Mouse (Mus musculus): ENCODE results near the gene Eef2. TPM values are rescaled to one million over a fixed set of nuclear protein-coding genes. Genes with fewer than 3 reads are reported as not detected.
A peak's percentile ranks its signal among the peaks of the same experiment; 100 is the strongest.

Eef2 gene
- total and polyA plus RNA-seq, 3 experiments, result 1,695 to 3,878 (median 1,715) TPM

DNA sequence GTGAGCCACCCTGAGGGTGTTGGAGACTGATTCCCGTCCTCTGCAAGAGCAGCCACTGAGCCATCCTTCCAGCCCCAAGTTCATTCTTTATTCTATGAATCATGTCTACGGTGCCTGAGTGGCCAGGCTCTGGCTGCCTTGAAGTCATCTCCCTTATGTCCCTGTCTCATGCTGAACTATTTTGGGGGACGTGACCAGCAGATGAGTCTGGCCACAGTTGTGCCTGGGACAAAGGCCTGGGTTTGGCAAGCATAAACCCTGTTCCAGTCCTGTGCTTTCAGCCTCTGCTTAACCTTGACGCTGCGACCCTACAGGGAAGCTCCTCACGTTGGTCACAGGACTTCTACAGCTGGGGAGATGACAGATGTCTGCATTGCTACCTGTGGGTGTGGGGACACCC is 20.9 kb downstream of the Eef2 start:
- Histone ChIP-seq H3K27me3 (ENCODE audit: insufficient read depth, low read length) (peaks cover 59% of the 10 kb centered on the region), H3K4me1 (ENCODE audit: insufficient read depth, low read depth, low read length) (peaks cover 29% of the 10 kb centered on the region), H3K4me3 (ENCODE audit: low read depth, low read length) (no peak overlapping the region), H3K36me3 (replicated peaks) (peaks cover 9% of the 10 kb centered on the region), H3K9me3 (replicated peaks) (no peaks in the 10 kb centered on the region)
- ATAC-seq (ENCODE audit: extremely low read depth, insufficient number of reproducible peaks, low FRiP score, poor library complexity, severe bottlenecking) (no peak), DNase-seq (ENCODE audit: low spot score) (no peak)
- no peak for TF ChIP-seq CTCF (IDR thresholded peaks at IDR 0.05; ENCODE audit: low read depth, low read length)
- TF ChIP-seq GATA1 (IDR thresholded peaks at IDR 0.05; ENCODE audit: borderline replicate concordance, low read length), result no peak
- no peak for TF ChIP-seq GATA2 (IDR thresholded peaks at IDR 0.05; ENCODE audit: borderline replicate concordance, low read depth, low read length)
- TF ChIP-seq TAL1 (conservative IDR thresholded peaks at IDR 0.05; ENCODE audit: low read depth, low read length), result no peak

DNA sequence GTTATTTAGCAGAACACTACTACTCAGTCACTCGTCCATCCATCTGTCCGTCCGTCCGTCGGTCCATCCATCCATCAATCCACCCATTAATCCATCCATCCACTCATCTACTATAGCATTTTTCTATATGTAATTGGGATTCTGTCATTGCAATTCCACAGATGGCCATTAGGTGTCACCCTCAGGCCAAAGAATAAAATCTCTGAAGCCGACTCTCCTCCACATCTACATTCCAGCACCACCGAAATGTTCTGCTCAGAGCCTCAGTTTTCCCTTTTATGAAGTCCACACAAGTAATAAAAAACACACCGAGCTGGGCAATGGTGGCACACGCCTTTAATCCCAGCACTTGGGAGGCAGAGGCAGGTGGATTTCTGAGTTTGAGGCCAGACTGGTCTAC is 21.8 kb downstream of the Eef2 start:
- TF ChIP-seq CTCF (IDR thresholded peaks at IDR 0.05; ENCODE audit: low read depth, low read length) (peak; percentile 75), POLR2AphosphoS5 (IDR thresholded peaks at IDR 0.05; ENCODE audit: insufficient replicate concordance, low read depth, low read length) (no peak)
- Histone ChIP-seq H3K27me3 (ENCODE audit: insufficient read depth, low read length) (peaks cover 59% of the 10 kb centered on the region), H3K4me3 (ENCODE audit: low read depth, low read length) (no peak overlapping the region), H3K9me3 (replicated peaks) (no peaks in the 10 kb centered on the region), H3K36me3 (replicated peaks) (peaks cover under 1% of the 10 kb centered on the region), H3K4me1 (ENCODE audit: insufficient read depth, low read depth, low read length) (peaks cover 25% of the 10 kb centered on the region)
- ATAC-seq (ENCODE audit: extremely low read depth, insufficient number of reproducible peaks, low FRiP score, poor library complexity, severe bottlenecking) (no peak), DNase-seq (ENCODE audit: low spot score) (peak; percentile 39)

DNA sequence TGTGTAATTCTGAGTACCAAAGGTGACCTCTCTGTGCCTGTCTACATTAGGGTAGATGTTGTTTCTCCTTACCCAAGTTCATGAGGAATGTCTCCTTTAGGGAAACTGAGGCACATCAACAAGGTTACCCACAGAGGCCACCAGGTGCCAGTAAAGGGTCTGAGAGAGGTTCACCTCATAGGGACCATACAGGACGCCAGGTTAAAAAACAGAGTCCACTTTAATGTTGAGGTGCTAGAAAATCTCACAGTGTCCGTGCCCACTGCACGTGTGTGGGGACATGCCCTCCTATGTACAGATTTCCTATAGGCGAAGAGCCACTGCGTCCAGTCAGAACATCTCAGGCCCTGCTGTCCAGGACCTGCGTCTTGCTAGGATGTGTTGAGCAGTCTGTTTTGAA is 22.6 kb downstream of the Eef2 start:
- ATAC-seq (ENCODE audit: extremely low read depth, insufficient number of reproducible peaks, low FRiP score, poor library complexity, severe bottlenecking) (no peak), DNase-seq (ENCODE audit: low spot score) (no peak)
- Histone ChIP-seq H3K36me3 (replicated peaks) (no peaks in the 10 kb centered on the region), H3K9me3 (replicated peaks) (no peaks in the 10 kb centered on the region), H3K4me1 (ENCODE audit: insufficient read depth, low read depth, low read length) (peaks cover 26% of the 10 kb centered on the region), H3K4me3 (ENCODE audit: low read depth, low read length) (no peak overlapping the region), H3K27me3 (ENCODE audit: insufficient read depth, low read length) (peaks cover 64% of the 10 kb centered on the region)
- TF ChIP-seq TAL1 (conservative IDR thresholded peaks at IDR 0.05; ENCODE audit: low read depth, low read length) (no peak), GATA1 (IDR thresholded peaks at IDR 0.05; ENCODE audit: borderline replicate concordance, low read length) (no peak), GATA2 (IDR thresholded peaks at IDR 0.05; ENCODE audit: borderline replicate concordance, low read depth, low read length) (no peak), POLR2AphosphoS5 (IDR thresholded peaks at IDR 0.05; ENCODE audit: insufficient replicate concordance, low read depth, low read length) (no peak), CTCF (IDR thresholded peaks at IDR 0.05; ENCODE audit: low read depth, low read length) (no peak)

DNA sequence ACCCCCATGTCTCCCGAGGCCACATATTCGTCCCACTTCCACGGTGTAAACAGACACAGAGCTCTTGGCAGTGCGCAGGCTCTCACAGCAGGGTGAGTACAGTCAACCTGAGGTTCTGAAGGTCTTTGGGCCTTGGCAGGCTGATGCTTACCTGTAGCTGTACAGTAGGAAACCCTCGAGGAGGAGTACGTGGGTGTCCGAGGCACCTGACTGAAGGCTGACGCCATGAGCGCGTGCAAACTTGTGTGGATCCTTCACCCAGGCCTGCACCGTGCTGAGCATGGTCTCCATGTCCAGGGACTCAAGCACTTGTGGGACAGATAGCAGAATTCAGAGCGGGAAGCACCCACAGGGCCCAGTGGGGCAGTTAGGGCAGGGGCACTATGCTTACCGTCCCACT is 23.7 kb downstream of the Eef2 start:
- H3K4me3 ChIP-seq (ENCODE audit: low read depth, low read length), result no peak overlapping the region
- DNase-seq (ENCODE audit: low spot score) (no peak), ATAC-seq (ENCODE audit: extremely low read depth, insufficient number of reproducible peaks, low FRiP score, poor library complexity, severe bottlenecking) (no peak)
- no peaks in the 10 kb centered on the region for H3K36me3 ChIP-seq (replicated peaks)
- TF ChIP-seq POLR2AphosphoS5 (IDR thresholded peaks at IDR 0.05; ENCODE audit: insufficient replicate concordance, low read depth, low read length), result no peak
- no peak for TF ChIP-seq GATA2 (IDR thresholded peaks at IDR 0.05; ENCODE audit: borderline replicate concordance, low read depth, low read length)
- no peak for TF ChIP-seq CTCF (IDR thresholded peaks at IDR 0.05; ENCODE audit: low read depth, low read length)
- no peak for TF ChIP-seq TAL1 (conservative IDR thresholded peaks at IDR 0.05; ENCODE audit: low read depth, low read length)
- H3K9me3 ChIP-seq (replicated peaks), result no peaks in the 10 kb centered on the region
- peaks cover 23% of the 10 kb centered on the region for H3K4me1 ChIP-seq (ENCODE audit: insufficient read depth, low read depth, low read length)
- H3K27me3 ChIP-seq (ENCODE audit: insufficient read depth, low read length), result peaks cover 67% of the 10 kb centered on the region

DNA sequence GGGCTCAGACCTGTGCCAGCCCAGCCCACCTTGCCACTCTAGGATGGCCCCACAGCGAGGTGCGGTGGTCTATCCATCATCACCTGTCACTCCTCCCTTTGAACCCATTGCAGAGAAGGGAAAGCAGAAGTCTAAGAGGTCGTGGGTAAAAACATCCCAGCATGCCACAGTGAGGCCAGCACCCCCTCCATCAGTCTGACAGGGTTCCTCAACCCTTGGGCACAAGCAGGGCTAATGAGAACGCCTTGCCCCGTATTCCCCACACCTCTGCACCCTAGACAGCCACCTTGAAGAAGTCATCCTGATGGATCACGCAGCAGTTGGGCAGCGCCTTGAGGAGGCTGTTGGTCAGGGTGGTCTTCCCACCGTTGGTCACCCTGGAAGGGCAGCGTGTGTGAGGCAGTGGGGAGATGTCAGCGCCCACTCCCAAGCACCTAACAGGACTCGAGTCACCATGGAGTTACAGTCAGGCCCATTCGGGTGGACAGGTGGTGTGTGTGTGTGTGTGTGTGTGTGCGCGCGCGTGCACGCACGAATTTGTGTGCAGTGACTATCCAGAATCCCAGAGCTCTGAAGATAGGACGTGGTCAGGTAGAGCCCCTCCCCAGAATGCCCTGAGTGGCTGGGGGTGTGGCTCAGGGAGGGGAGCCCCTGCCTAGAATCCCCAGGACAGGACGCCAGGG is 24.3 kb downstream of the Eef2 start:
- TF ChIP-seq CTCF (IDR thresholded peaks at IDR 0.05; ENCODE audit: low read depth, low read length) (no peak), TAL1 (conservative IDR thresholded peaks at IDR 0.05; ENCODE audit: low read depth, low read length) (no peak), POLR2AphosphoS5 (IDR thresholded peaks at IDR 0.05; ENCODE audit: insufficient replicate concordance, low read depth, low read length) (no peak), GATA1 (IDR thresholded peaks at IDR 0.05; ENCODE audit: borderline replicate concordance, low read length) (no peak), GATA2 (IDR thresholded peaks at IDR 0.05; ENCODE audit: borderline replicate concordance, low read depth, low read length) (no peak)
- H3K4me1 ChIP-seq (ENCODE audit: insufficient read depth, low read depth, low read length), result peaks cover 17% of the 10 kb centered on the region
- no peak for ATAC-seq (ENCODE audit: extremely low read depth, insufficient number of reproducible peaks, low FRiP score, poor library complexity, severe bottlenecking)

DNA sequence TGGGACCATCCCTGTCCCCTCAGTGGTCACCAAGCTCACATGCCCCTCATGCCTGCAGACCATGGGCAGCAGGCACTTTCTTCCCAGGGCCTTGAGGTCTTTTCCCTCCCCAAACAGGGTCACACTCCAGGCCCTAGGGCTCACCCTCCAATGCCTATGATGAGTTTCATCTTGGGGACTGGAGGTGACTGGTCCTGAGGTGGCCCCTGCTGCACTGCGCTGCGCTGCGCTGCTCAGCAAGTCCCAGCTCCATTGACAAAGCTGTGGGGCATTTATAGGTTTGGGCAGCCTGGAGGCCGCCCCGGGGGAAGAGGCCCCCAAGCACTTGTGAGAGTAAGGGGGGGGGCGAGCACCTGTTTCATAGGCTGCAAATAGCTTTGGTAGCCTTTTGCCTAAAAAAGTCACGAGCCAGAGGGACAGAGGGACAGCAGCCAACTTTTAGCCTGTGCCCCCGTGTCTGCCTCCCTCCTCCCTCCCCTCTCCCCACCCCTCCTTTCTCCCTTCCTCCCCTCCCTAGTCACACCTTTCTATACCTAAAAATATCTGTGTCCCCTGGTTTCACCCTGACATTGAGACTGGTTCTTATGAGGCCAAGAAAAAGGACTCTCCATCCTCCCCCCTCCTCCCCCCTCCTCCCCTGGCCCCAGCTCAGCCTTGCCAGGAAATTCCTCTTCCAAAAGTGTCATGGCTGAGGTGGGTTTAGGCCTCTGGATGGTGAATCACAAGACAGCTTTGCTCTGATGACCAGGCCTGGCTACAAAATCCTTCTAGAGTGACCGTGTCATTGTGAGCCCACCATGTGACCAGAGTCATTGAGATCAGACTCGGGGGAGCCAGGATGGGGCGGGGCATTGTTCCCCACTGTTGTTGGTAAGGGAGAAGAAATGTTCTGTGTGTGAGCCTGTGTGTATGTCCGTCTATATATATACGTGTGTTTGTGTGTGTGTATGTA is 25.7 kb downstream of the Eef2 start, which contains the start of gene Nmrk2:
Gene Nmrk2 (minus strand): TSS at position 245 of the 952 bp plus-strand sequence.
- no peaks in the 10 kb centered on the region for H3K9me3 ChIP-seq (replicated peaks)
- peaks cover 62% of the 10 kb centered on the region for H3K27me3 ChIP-seq (ENCODE audit: insufficient read depth, low read length)
- H3K36me3 ChIP-seq (replicated peaks), result no peaks in the 10 kb centered on the region
- ATAC-seq (ENCODE audit: extremely low read depth, insufficient number of reproducible peaks, low FRiP score, poor library complexity, severe bottlenecking) (no peak), DNase-seq (ENCODE audit: low spot score) (no peak)
- H3K4me1 ChIP-seq (ENCODE audit: insufficient read depth, low read depth, low read length), result peaks cover 16% of the 10 kb centered on the region
- no peak within 1 kb of the TSS for H3K4me3 ChIP-seq (ENCODE audit: low read depth, low read length)
- TF ChIP-seq TAL1 (conservative IDR thresholded peaks at IDR 0.05; ENCODE audit: low read depth, low read length) (no peak), POLR2AphosphoS5 (IDR thresholded peaks at IDR 0.05; ENCODE audit: insufficient replicate concordance, low read depth, low read length) (no peak), GATA1 (IDR thresholded peaks at IDR 0.05; ENCODE audit: borderline replicate concordance, low read length) (no peak)

More for the DNA sequence above, 24.3 kb downstream of the Eef2 start:
- H3K9me3 ChIP-seq (replicated peaks), result no peaks in the 10 kb centered on the region
- H3K36me3 ChIP-seq (replicated peaks), result no peaks in the 10 kb centered on the region
- no peak for DNase-seq (ENCODE audit: low spot score)
- H3K27me3 ChIP-seq (ENCODE audit: insufficient read depth, low read length), result peaks cover 66% of the 10 kb centered on the region
- no peak overlapping the region for H3K4me3 ChIP-seq (ENCODE audit: low read depth, low read length)
